Mouse (Mus musculus) MEL (cell line): ENCODE measurements around the gene Cfap299. TPM values are rescaled to one million over a fixed set of nuclear protein-coding genes. Genes with fewer than 3 reads are reported as not detected.

Source experiments
- DNase-seq: peaks from one replicate; pipeline ENCODE4 v3.0.0; 2011; ENCODE audit warnings: low read depth, low spot score
- H3K27ac ChIP-seq: 2 replicates; pipeline ENCODE4 v1.5.1; 2012; ENCODE audit warnings: low read depth, mild to moderate bottlenecking, control low read depth, low read length, moderate library complexity; ENCODE audit not compliant: control insufficient read depth
- H3K27me3 ChIP-seq, 2 experiments: fragments of 150-350 bp in 1 of 2; sonication (generic) in 1 of 2; 2 replicates each; pipeline ENCODE4 v1.6.1; 2012; ENCODE audit warnings: low read length in 2 of 2, mild to moderate bottlenecking in 2 of 2, improper control_type of control experiment in 1 of 2, moderate library complexity in 1 of 2; ENCODE audit not compliant: insufficient read depth in 2 of 2, control insufficient read depth in 1 of 2
- H3K36me3 ChIP-seq, 2 experiments: 2 replicates each; pipeline ENCODE4 v1.6.1; 2012 to 2014; ENCODE audit warnings: low read length in 2 of 2, improper control_type of control experiment in 1 of 2, inconsistent platforms in 1 of 2, mild to moderate bottlenecking in 1 of 2; ENCODE audit not compliant: insufficient read depth in 2 of 2, control insufficient read depth in 1 of 2
- H3K4me1 ChIP-seq, 2 experiments: fragments of 150-350 bp in 1 of 2; sonication (generic) in 1 of 2; 2 replicates each; pipeline ENCODE4 v1.6.1; 2012; ENCODE audit warnings: low read length in 2 of 2, improper control_type of control experiment in 1 of 2, mild to moderate bottlenecking in 1 of 2; ENCODE audit not compliant: insufficient read depth in 2 of 2, control insufficient read depth in 1 of 2
- H3K4me3 ChIP-seq, 2 experiments: fragments of 150-350 bp in 1 of 2; sonication (generic) in 1 of 2; 2 replicates each; pipeline ENCODE4 v1.5.1; 2012; ENCODE audit warnings: low read depth in 2 of 2, low read length in 2 of 2, mild to moderate bottlenecking in 2 of 2, moderate library complexity in 2 of 2, control low read depth in 1 of 2, improper control_type of control experiment in 1 of 2; ENCODE audit not compliant: control insufficient read depth in 1 of 2, insufficient read depth in 1 of 2
- H3K79me2 ChIP-seq: 2 replicates; pipeline ENCODE4 v1.6.1; 2012; ENCODE audit warnings: mild to moderate bottlenecking, low read length, moderate library complexity; ENCODE audit not compliant: control insufficient read depth, poor library complexity, insufficient read depth
- H3K9ac ChIP-seq: 2 replicates; pipeline ENCODE4 v1.6.1; 2012; ENCODE audit warnings: low read depth, mild to moderate bottlenecking, control low read depth, low read length, moderate library complexity; ENCODE audit not compliant: control insufficient read depth, poor library complexity, severe bottlenecking
- H3K9me3 ChIP-seq: fragments of 150-350 bp; sonication (generic); replicated peaks from 2 replicates; pipeline ENCODE4 v1.6.1; 2012; ENCODE audit warnings: mild to moderate bottlenecking, low read length, improper control_type of control experiment, moderate library complexity; ENCODE audit not compliant: insufficient read depth
- ETS1 ChIP-seq: IDR thresholded peaks from 2 replicates; pipeline ENCODE4 v1.6.1; 2012; ENCODE audit warnings: low read depth, mild to moderate bottlenecking, inconsistent platforms, low read length, improper control_type of control experiment, moderate library complexity
- GABPA ChIP-seq: IDR thresholded peaks from 2 replicates; pipeline ENCODE4 v1.6.1; 2012; ENCODE audit warnings: low read depth, mild to moderate bottlenecking, inconsistent platforms, low read length, improper control_type of control experiment, moderate library complexity
- GATA1 ChIP-seq: IDR thresholded peaks from 2 replicates; pipeline ENCODE4 v1.6.1; 2011; ENCODE audit warnings: low read depth, low read length, improper control_type of control experiment
- HCFC1 ChIP-seq: IDR thresholded peaks from 2 replicates; pipeline ENCODE4 v1.6.1; 2012; ENCODE audit warnings: low read depth, mild to moderate bottlenecking, inconsistent platforms, low read length, improper control_type of control experiment, moderate library complexity
- JUND ChIP-seq: IDR thresholded peaks from 2 replicates; pipeline ENCODE4 v1.6.1; 2011; ENCODE audit warnings: low read depth, mild to moderate bottlenecking, improper control_type of control experiment, low read length
- MAFK ChIP-seq: IDR thresholded peaks from 2 replicates; pipeline ENCODE4 v1.6.1; 2011; ENCODE audit warnings: low read depth, mild to moderate bottlenecking, low read length, improper control_type of control experiment, borderline replicate concordance
- MEF2A ChIP-seq: IDR thresholded peaks from 2 replicates; pipeline ENCODE4 v1.6.1; 2014; ENCODE audit warnings: low read depth, mild to moderate bottlenecking, inconsistent platforms, low read length, improper control_type of control experiment; ENCODE audit not compliant: poor library complexity, insufficient replicate concordance, severe bottlenecking; ENCODE audit errors: extremely low read depth
- MYB ChIP-seq: IDR thresholded peaks from 2 replicates; pipeline ENCODE4 v1.6.1; 2011; ENCODE audit warnings: mild to moderate bottlenecking, low read depth, low read length, improper control_type of control experiment
- NRF1 ChIP-seq: IDR thresholded peaks from 2 replicates; pipeline ENCODE4 v1.6.1; 2014; ENCODE audit warnings: low read depth, mild to moderate bottlenecking, inconsistent platforms, low read length, improper control_type of control experiment, moderate library complexity; ENCODE audit not compliant: poor library complexity, insufficient read depth, severe bottlenecking
- POLR2AphosphoS2 ChIP-seq: IDR thresholded peaks from 2 replicates; pipeline ENCODE4 v1.6.1; 2011; ENCODE audit warnings: low read length, improper control_type of control experiment
- SIN3A ChIP-seq: IDR thresholded peaks from 2 replicates; pipeline ENCODE4 v1.6.1; 2012; ENCODE audit warnings: low read length, improper control_type of control experiment, inconsistent platforms
- SMC3 ChIP-seq: IDR thresholded peaks from 2 replicates; pipeline ENCODE4 v1.6.1; 2011; ENCODE audit warnings: low read depth, low read length, improper control_type of control experiment
- TAL1 ChIP-seq: IDR thresholded peaks from 2 replicates; pipeline ENCODE4 v1.6.1; 2012; ENCODE audit warnings: mild to moderate bottlenecking, inconsistent platforms, low read length, moderate library complexity, mixed read lengths
- TBP ChIP-seq: IDR thresholded peaks from 2 replicates; pipeline ENCODE4 v1.8.0; 2011; ENCODE audit warnings: low read depth, low read length, improper control_type of control experiment
- UBTF ChIP-seq: IDR thresholded peaks from 2 replicates; pipeline ENCODE4 v1.6.1; 2012; ENCODE audit warnings: low read depth, mild to moderate bottlenecking, inconsistent platforms, low read length, improper control_type of control experiment, moderate library complexity, borderline replicate concordance; ENCODE audit not compliant: insufficient read depth
- USF2 ChIP-seq, 2 experiments: IDR thresholded peaks; 2 replicates each; pipeline ENCODE4 v1.6.1; 2011 to 2012; ENCODE audit warnings: improper control_type of control experiment in 2 of 2, low read length in 2 of 2, borderline replicate concordance in 1 of 2, inconsistent platforms in 1 of 2, low read depth in 1 of 2, mild to moderate bottlenecking in 1 of 2; ENCODE audit not compliant: insufficient read depth in 1 of 2
- ZNF384 ChIP-seq: IDR thresholded peaks from 2 replicates; pipeline ENCODE4 v1.6.1; 2012; ENCODE audit warnings: low read depth, mild to moderate bottlenecking, inconsistent platforms, low read length, improper control_type of control experiment
- polyA plus RNA-seq, 2 experiments: library from polyadenylated mRNA; stranded (reverse) in 1 of 2; unstranded in 1 of 2; fragments of >175 nt in 1 of 2; fragments of >200 nt in 1 of 2; gene quantifications; 2 replicates each; pipeline versions ENCODE4 v1.2.1 to v1.2.4; 2012; ENCODE audit warnings: low replicate concordance in 2 of 2, low read depth in 1 of 2; ENCODE audit not compliant: insufficient read length in 2 of 2, insufficient read depth in 1 of 2, missing spikeins in 1 of 2
- total RNA-seq: library from RNA; depleted of rRNA; stranded (reverse); fragments of 300-350 nt; gene quantifications from 2 replicates; pipeline ENCODE4 v1.2.3, GENCODE M21; 2012

Gene Cfap299
- total and polyA plus RNA-seq, 3 experiments: not detected

DNA sequence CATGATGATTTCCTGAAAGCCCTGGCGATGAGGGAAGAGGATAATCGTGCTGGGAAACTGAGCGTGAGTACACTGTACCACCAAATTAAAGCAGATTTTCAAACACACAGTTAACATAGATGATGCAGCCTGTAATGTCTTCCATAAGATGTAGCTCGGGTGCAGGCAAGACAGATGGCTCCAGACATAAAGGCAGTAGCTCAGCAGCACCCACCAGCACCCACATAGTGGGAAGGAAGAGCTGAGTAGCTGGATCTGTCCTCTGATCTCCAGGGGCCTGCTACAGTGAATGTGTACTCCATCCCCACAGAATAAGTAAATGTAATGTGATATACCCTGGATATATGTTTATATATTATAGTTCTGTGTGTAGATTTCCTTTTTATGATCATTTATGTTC, 169.2 kb downstream of the Cfap299 start:
- DNase-seq: no peak
- Histone ChIP-seq H3K9me3 (no peaks in the 10 kb centered on the region), H3K79me2 (no peaks in the 10 kb centered on the region), H3K9ac (no peak overlapping the region), H3K4me1 (no peaks in the 10 kb centered on the region), H3K4me3 (no peak overlapping the region), H3K27ac (no peak overlapping the region), H3K36me3 (no peaks in the 10 kb centered on the region), H3K27me3 (no peaks in the 10 kb centered on the region)
- TF ChIP-seq MYB (no peak), HCFC1 (no peak), SIN3A (no peak), TAL1 (no peak), JUND (no peak), GATA1 (no peak), MEF2A (no peak), GABPA (no peak), POLR2AphosphoS2 (no peak), SMC3 (no peak)

DNA sequence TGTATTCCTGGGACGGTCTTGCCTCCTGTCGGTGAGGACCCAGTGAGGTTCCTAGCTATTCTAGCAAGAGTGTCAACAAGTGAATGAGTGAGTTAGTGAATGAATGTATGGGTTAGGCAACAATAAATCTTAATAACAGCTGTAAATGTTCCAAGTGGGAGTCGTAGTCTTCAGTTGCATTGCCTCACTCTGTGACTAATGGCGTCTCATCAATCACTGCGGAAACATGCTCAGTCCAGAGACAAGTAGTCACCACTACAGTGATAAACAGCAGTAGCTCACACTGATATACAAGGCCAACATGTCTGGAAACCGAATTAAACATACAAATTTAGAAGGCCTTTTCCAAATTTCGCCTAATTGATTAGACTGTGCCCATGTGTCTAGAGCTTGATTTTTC, 187.1 kb downstream of the Cfap299 start:
- Histone ChIP-seq H3K4me3 (no peak overlapping the region), H3K27me3 (no peaks in the 10 kb centered on the region), H3K9ac (no peak overlapping the region), H3K36me3 (no peaks in the 10 kb centered on the region), H3K27ac (no peak overlapping the region), H3K9me3 (no peaks in the 10 kb centered on the region), H3K4me1 (no peaks in the 10 kb centered on the region), H3K79me2 (no peaks in the 10 kb centered on the region)
- no peak for TF ChIP-seq NRF1
- TF ChIP-seq ETS1: no peak
- no peak for TF ChIP-seq UBTF
- no peak for TF ChIP-seq TBP
- no peak for TF ChIP-seq USF2 (IDR thresholded peaks at IDR 0.05; ENCODE audit: borderline replicate concordance in 1 of 2, insufficient read depth in 1 of 2, low read depth in 1 of 2, low read length in 2 of 2)
- TF ChIP-seq ZNF384: no peak
- TF ChIP-seq MAFK: no peak
- no peak for DNase-seq
